Mouse (Mus musculus) left cerebral cortex, postnatal 10 days (tissue): Measurements from ENCODE around the gene Olfr1335. TPM values are rescaled to one million over a fixed set of nuclear protein-coding genes. Genes with fewer than 3 reads are reported as not detected.
"Not testable (repeated sequence)": the region's sequence is repeated elsewhere in the genome, so short reads cannot be mapped to it uniquely, and the experiment has no call there.

Experiments
- DNase-seq, 2 experiments: peaks; one replicate each; pipeline ENCODE4 v3.0.0; 2021 to 2022; ENCODE audit warnings: low spot score in 2 of 2, mixed read lengths in 1 of 2; ENCODE audit errors: extremely low spot score in 1 of 2
- intact Hi-C: fragments of 180-260 bp; cut with DNase I; formaldehyde crosslinking; loops from one replicate; pipeline ENCODE4 v1.15.1; 2025
- total RNA-seq, 2 experiments: library from RNA; stranded (reverse); gene quantifications; 2 replicates each; pipeline ENCODE4 v1.2.3; 2021

The Olfr1335 gene
- total RNA-seq = not detected

DNA sequence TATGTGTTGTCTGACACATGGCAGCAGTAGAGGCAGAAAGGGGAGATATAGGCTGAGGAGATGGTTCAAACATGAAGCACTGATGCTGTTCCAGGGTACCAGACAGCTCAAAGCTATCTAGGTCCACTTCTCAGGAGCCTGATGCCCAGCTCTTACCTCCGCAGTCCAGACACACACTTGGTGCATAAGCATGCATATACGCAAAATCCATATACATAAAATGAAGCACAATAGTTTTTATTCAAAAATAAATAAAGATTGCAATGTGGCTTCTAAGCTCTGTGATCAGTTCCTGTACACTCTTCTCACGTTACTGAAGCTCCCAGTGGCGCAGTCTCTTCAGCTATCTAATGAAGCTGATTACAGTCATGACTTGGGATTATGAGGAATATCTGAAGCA, at the start of gene Olfr1335:
Gene Olfr1335 (minus strand): TSS at position 101 of the 400 bp plus-strand sequence.
- no peak for DNase-seq
- intact Hi-C loops = no loop called here

DNA sequence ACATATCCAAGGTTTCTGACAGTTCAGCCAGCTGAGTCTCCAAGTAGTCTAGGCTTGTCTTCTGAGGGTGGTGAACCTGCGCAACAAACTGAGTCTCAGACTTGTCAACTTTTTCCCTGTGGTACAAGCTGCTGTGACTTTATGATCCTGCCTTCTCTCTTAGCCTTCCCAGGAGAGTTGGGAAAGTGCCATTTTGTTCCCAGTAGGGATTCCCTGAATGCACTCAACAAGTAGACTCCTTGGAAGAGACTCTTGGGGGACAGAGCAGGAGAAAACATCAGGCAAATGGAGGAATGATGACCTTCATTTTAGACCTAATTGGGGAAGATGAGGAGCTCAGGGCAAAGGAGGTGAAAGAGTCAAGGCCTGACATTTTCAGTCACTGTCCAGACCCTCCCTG, 26.4 kb upstream of the Olfr1335 start, which contains the start of gene Olfr1333:
Gene Olfr1333 (minus strand): TSS at position 101 of the 400 bp plus-strand sequence.
- intact Hi-C loops = no loop called here
- no peak for DNase-seq

DNA sequence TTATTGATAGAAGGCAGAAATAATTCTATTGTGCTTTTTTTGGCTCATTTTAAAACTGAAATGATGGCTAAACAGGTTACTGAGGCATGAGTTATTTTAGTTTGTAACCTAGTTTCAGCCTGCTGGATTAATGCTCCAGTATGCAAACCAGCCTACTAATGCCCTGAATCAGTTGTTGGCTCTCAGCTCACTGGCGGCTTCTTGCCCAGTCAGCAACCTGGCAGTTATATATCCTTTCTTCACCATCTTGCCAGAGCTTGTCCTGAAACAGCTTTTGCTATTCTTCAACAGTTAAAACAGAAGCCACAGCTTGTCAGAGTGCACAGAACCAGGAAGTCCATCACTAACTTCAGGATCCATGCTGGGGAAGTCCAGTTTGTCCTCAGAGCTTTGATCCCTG, 9.2 kb upstream of the Olfr1335 start:
- intact Hi-C loops = no loop called here
- no peak for DNase-seq

DNA sequence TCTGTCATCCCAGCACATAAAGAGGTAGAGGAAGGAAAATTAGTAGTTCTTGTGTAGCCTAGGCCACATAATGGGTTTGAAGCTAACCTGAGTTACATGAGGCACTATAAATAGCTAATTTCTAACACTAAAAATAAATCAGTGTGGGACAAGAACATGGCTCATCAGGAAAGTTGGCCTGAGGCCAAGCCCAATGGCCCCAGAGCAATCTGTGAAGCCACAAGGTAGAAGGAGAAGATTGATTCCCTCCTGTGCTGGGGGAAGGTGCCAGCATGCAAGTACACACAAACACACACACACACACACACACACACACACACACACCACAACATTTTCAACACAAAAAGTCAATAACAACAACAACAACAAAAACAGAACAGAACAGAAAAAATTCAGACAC, 16.9 kb downstream of the Olfr1335 start:
- intact Hi-C loops, DNase-seq: not testable (repeated sequence)

DNA sequence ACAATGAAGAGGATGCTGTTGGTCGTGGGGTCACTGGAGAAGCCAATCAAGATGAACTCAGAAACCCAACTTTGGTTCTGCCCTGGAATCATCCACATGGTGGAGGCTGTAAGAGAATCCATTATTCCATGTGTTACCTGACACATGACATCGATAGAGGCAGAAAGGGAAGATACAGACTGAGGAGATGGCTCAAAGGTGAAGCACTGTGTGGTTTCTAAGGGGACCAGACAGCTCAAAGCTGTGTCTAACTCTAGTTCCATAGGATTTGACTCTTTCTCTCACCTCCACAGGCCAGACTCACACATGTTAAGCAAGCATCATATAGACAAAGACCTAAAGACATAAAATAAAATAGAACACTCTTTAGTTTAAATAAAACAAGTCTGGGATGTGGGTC, 27.3 kb downstream of the Olfr1335 start, which contains the start of gene Olfr1337:
Gene Olfr1337 (minus strand): TSS at position 101 of the 400 bp plus-strand sequence.
- DNase-seq = no peak
- intact Hi-C loops = no loop called here

Other genes with a start within 250 kb of the Olfr1335 start
- 1 to 10 TPM in 1 of 2 experiments, under 1 TPM in 1; 0.90 to 1.1 TPM for gene Cfap57, start 189.2 kb downstream of the Olfr1335 start, total RNA-seq
- 10 to 100 TPM; 48.3 to 54.4 TPM for gene Ebna1bp2, start 189.1 kb downstream of the Olfr1335 start, total RNA-seq
- not detected for gene Olfr62, start 151.0 kb downstream of the Olfr1335 start, total RNA-seq
- not detected for gene Olfr1342, start 117.2 kb downstream of the Olfr1335 start, total RNA-seq
- not detected for gene Olfr1341, start 106.4 kb downstream of the Olfr1335 start, total RNA-seq
- not detected for gene Olfr1340, start 89.8 kb downstream of the Olfr1335 start, total RNA-seq
- not detected for gene Olfr1339, start 77.8 kb downstream of the Olfr1335 start, total RNA-seq
- gene Olfr1338, start 51.2 kb downstream of the Olfr1335 start, total RNA-seq = not detected
- not detected for gene Olfr1337, start 27.4 kb downstream of the Olfr1335 start, total RNA-seq
- not detected for gene Olfr1333, start 26.3 kb upstream of the Olfr1335 start, total RNA-seq
- gene Olfr1331, start 54.7 kb upstream of the Olfr1335 start, total RNA-seq = not detected
- gene Olfr1330, start 78.7 kb upstream of the Olfr1335 start, total RNA-seq = not detected
- not detected for gene Olfr1329, start 107.5 kb upstream of the Olfr1335 start, total RNA-seq
- gene Olfr1328, start 128.7 kb upstream of the Olfr1335 start, total RNA-seq = not detected
- under 1 TPM in 1 of 2 experiments, not detected in 1; 0.92 TPM for gene Lao1, start 151.6 kb upstream of the Olfr1335 start, total RNA-seq